Mouse (Mus musculus): ENCODE data around the gene Gng12. TPM values are rescaled to one million over a fixed set of nuclear protein-coding genes. Genes with fewer than 3 reads are reported as not detected.
"Not testable (repeated sequence)": the region's sequence is repeated elsewhere in the genome, so short reads cannot be mapped to it uniquely, and the experiment has no call there.

Gng12 gene
- polyA plus RNA-seq, 1 experiment from 2014 or later: 34.7 TPM

- DNase-seq: no peak
- Histone ChIP-seq H3K9me3 (ENCODE audit: control insufficient read depth, low read length) (no peaks in the 10 kb centered on the region), H3K4me1 (ENCODE audit: control insufficient read depth, insufficient read depth, low read length) (0 out of 2 replicates have a peak, but pooled peaks cover 5% of the 10 kb centered on the region), H3K9ac (replicated peaks; ENCODE audit: low read length) (no peak overlapping the region), H3K4me3 (replicated peaks; ENCODE audit: low read depth, low read length) (no peak overlapping the region), H3K36me3 (ENCODE audit: control insufficient read depth, insufficient read depth, low read length) (no peaks in the 10 kb centered on the region), H3K27ac (replicated peaks; ENCODE audit: low read depth, low read length) (no peak overlapping the region), H3K4me2 (ENCODE audit: low read length) (no peak overlapping the region), H3K27me3 (ENCODE audit: control insufficient read depth, insufficient read depth, low read length) (peaks cover 9% of the 10 kb centered on the region; the same call in 1 of the 2 replicates)
- WGBS: 78% methylated on average over 3 of the region's 3 CpGs
- ATAC-seq (ENCODE audit: low FRiP score, low TSS enrichment): no peak
Observed at GRCm38 (mm10) chr6:67026661-67027060, 130.5 kb downstream of the Gng12 start.

DNA sequence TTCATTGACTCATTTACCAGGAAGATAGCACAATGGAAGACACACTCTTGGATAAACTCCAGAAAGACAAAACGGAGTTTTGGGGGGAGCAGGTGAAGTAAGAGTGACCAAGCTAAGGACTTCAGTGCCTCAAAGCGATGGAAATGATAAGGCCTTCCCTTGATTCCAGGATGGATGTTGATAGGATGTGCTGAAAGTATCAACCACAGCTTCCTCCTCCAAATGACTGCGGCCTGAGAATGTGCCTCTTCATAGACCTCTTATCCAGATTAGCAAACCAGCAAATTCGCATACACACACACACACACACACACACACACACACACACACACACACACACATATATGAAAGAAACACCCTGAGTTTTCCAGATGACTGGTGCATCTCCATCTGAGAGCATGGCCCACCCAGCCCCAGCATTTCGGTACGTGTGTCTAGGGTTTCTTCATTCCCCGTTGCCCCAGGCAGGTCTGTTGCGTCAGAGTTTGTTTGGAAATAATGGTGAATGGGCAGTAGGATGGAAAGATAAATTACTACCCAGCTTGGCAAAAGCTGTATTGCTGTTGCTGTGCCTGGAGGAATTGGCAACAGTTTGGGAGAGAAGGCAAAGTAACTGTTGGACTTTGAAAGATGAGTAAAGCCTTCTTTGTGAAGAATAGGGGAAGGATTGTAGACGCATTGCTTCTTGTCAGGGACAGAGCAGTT is 131.4 kb downstream of the Gng12 start:
- H3K9me3 ChIP-seq (ENCODE audit: control insufficient read depth, low read length): no peaks in the 10 kb centered on the region
- no peak for DNase-seq

DNA sequence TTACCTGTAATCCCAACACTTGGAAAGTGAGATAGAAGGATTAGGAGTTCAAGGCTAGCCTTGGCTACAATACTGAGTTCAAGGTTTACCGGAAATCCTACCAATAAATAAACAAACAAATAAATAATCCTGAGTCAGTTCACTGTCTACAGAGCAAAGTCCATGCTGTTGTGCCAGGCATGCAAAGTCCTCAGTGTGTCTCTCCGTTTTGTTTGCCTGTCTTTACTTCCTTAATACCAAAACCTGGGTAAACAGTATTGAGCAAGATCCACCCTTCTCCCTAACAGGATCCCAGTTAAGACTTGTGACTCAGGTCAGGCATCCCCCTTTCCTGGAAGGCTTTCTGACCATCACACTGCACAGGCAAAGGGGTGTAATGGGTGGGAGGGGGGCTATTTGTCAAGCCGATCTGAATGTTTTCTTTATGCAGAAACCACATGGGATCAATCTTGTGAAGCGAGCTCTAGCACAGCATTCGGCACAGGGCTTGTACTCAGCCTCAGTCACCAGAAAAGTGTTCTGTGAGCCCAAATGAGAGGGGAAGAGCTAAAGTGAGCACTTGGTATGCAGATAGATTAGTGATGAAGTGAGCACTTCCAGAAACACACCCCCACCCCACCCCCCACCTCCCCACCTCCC is 133.2 kb downstream of the Gng12 start:
- ATAC-seq (ENCODE audit: low FRiP score, low TSS enrichment) (peak; percentile 48; the same call in 1 of the 2 replicates), DNase-seq (no peak)
- Histone ChIP-seq H3K27ac (replicated peaks; ENCODE audit: low read depth, low read length) (no peak overlapping the region), H3K4me2 (ENCODE audit: low read length) (no peak overlapping the region), H3K9me3 (ENCODE audit: control insufficient read depth, low read length) (no peaks in the 10 kb centered on the region), H3K4me3 (replicated peaks; ENCODE audit: low read depth, low read length) (no peak overlapping the region), H3K4me1 (ENCODE audit: control insufficient read depth, insufficient read depth, low read length) (peaks cover 8% of the 10 kb centered on the region; the same call in 1 of the 2 replicates), H3K36me3 (ENCODE audit: control insufficient read depth, insufficient read depth, low read length) (no peaks in the 10 kb centered on the region), H3K27me3 (ENCODE audit: control insufficient read depth, insufficient read depth, low read length) (peaks cover 9% of the 10 kb centered on the region; the same call in 1 of the 2 replicates), H3K9ac (replicated peaks; ENCODE audit: low read length) (no peak overlapping the region)
- WGBS: 27% methylated on average over 5 of the region's 5 CpGs

More for the DNA sequence above, 131.4 kb downstream of the Gng12 start:
- Histone ChIP-seq H3K27ac (replicated peaks; ENCODE audit: low read depth, low read length) (no peak overlapping the region), H3K4me3 (replicated peaks; ENCODE audit: low read depth, low read length) (no peak overlapping the region), H3K9ac (replicated peaks; ENCODE audit: low read length) (no peak overlapping the region), H3K4me1 (ENCODE audit: control insufficient read depth, insufficient read depth, low read length) (0 out of 2 replicates have a peak, but pooled peaks cover 5% of the 10 kb centered on the region), H3K27me3 (ENCODE audit: control insufficient read depth, insufficient read depth, low read length) (peaks cover 9% of the 10 kb centered on the region; the same call in 1 of the 2 replicates), H3K36me3 (ENCODE audit: control insufficient read depth, insufficient read depth, low read length) (no peaks in the 10 kb centered on the region), H3K4me2 (ENCODE audit: low read length) (no peak overlapping the region)
- ATAC-seq (ENCODE audit: low FRiP score, low TSS enrichment): no peak
- WGBS: 93% methylated on average over 9 of the region's 9 CpGs

- no peak for DNase-seq
- Histone ChIP-seq H3K27me3 (ENCODE audit: control insufficient read depth, insufficient read depth, low read length) (peaks cover 9% of the 10 kb centered on the region; the same call in 1 of the 2 replicates), H3K4me1 (ENCODE audit: control insufficient read depth, insufficient read depth, low read length) (peaks cover 12% of the 10 kb centered on the region; the same call in 1 of the 2 replicates), H3K9ac (replicated peaks; ENCODE audit: low read length) (no peak overlapping the region), H3K9me3 (ENCODE audit: control insufficient read depth, low read length) (no peaks in the 10 kb centered on the region), H3K27ac (replicated peaks; ENCODE audit: low read depth, low read length) (no peak overlapping the region), H3K36me3 (ENCODE audit: control insufficient read depth, insufficient read depth, low read length) (no peaks in the 10 kb centered on the region), H3K4me3 (replicated peaks; ENCODE audit: low read depth, low read length) (no peak overlapping the region), H3K4me2 (ENCODE audit: low read length) (no peak overlapping the region)
- WGBS: 12% methylated on average over 3 of the region's 3 CpGs
- ATAC-seq (ENCODE audit: low FRiP score, low TSS enrichment): no peak
Observed at GRCm38 (mm10) chr6:67029987-67030386, 133.8 kb downstream of the Gng12 start.

GRCm38 (mm10) chr6:67030416-67030815 is 134.2 kb downstream of the Gng12 start:
- peaks cover 14% of the 10 kb centered on the region for H3K4me1 ChIP-seq (ENCODE audit: control insufficient read depth, insufficient read depth, low read length)
- peaks cover 9% of the 10 kb centered on the region; the same call in 1 of the 2 replicates for H3K27me3 ChIP-seq (ENCODE audit: control insufficient read depth, insufficient read depth, low read length)
- H3K36me3 ChIP-seq (ENCODE audit: control insufficient read depth, insufficient read depth, low read length): no peaks in the 10 kb centered on the region
- H3K9ac ChIP-seq (replicated peaks; ENCODE audit: low read length): no peak overlapping the region
- no peak overlapping the region for H3K4me3 ChIP-seq (replicated peaks; ENCODE audit: low read depth, low read length)
- ATAC-seq (ENCODE audit: low FRiP score, low TSS enrichment): no peak
- WGBS: 2% methylated on average over 2 of the region's 2 CpGs
- DNase-seq: peak; percentile 8
- H3K27ac ChIP-seq (replicated peaks; ENCODE audit: low read depth, low read length): no peak overlapping the region
- no peak overlapping the region for H3K4me2 ChIP-seq (ENCODE audit: low read length)
- H3K9me3 ChIP-seq (ENCODE audit: control insufficient read depth, low read length): no peaks in the 10 kb centered on the region

- no peak overlapping the region for H3K27ac ChIP-seq (replicated peaks; ENCODE audit: low read depth, low read length)
- no peaks in the 10 kb centered on the region for H3K9me3 ChIP-seq (ENCODE audit: control insufficient read depth, low read length)
- H3K9ac ChIP-seq (replicated peaks; ENCODE audit: low read length): no peak overlapping the region
- no peak overlapping the region for H3K4me2 ChIP-seq (ENCODE audit: low read length)
- DNase-seq (no peak), ATAC-seq (ENCODE audit: low FRiP score, low TSS enrichment) (no peak)
- H3K4me1 ChIP-seq (ENCODE audit: control insufficient read depth, insufficient read depth, low read length): peaks cover 19% of the 10 kb centered on the region
- H3K4me3 ChIP-seq (replicated peaks; ENCODE audit: low read depth, low read length): no peak overlapping the region
- 24% methylated on average over 5 of the region's 5 CpGs for WGBS
- peaks cover 9% of the 10 kb centered on the region; the same call in 1 of the 2 replicates for H3K27me3 ChIP-seq (ENCODE audit: control insufficient read depth, insufficient read depth, low read length)
- H3K36me3 ChIP-seq (ENCODE audit: control insufficient read depth, insufficient read depth, low read length): no peaks in the 10 kb centered on the region
Observed at GRCm38 (mm10) chr6:67030846-67031245, 134.6 kb downstream of the Gng12 start.

GRCm38 (mm10) chr6:67032551-67032950 is 136.4 kb downstream of the Gng12 start:
- not testable (repeated sequence) for H3K4me3 ChIP-seq (replicated peaks; ENCODE audit: low read depth, low read length); H3K36me3 ChIP-seq (ENCODE audit: control insufficient read depth, insufficient read depth, low read length); H3K9ac ChIP-seq (replicated peaks; ENCODE audit: low read length); ATAC-seq (ENCODE audit: low FRiP score, low TSS enrichment); H3K9me3 ChIP-seq (ENCODE audit: control insufficient read depth, low read length); H3K4me2 ChIP-seq (ENCODE audit: low read length); H3K27ac ChIP-seq (replicated peaks; ENCODE audit: low read depth, low read length); H3K27me3 ChIP-seq (ENCODE audit: control insufficient read depth, insufficient read depth, low read length); DNase-seq
- peaks cover 21% of the 10 kb centered on the region for H3K4me1 ChIP-seq (ENCODE audit: control insufficient read depth, insufficient read depth, low read length)

DNA sequence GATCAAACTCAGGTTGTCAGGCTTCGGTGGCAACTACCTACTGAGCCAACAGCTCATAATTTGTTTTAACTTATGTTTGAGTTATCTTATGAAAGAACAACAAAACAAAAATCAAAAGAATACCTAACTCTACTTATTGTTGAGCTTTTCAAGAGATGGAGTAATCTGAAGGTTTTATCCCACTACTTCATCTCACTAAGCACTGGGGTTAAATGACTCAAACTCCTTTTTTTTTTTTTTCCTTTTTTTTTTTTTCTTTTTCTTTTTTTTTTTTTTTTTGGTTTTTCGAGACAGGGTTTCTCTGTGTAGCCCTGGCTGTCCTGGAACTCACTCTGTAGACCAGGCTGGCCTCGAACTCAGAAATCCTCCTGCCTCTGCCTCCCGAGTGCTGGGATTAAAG is 136.8 kb downstream of the Gng12 start:
- not testable (repeated sequence) for H3K9ac ChIP-seq (replicated peaks; ENCODE audit: low read length); H3K4me2 ChIP-seq (ENCODE audit: low read length); ATAC-seq (ENCODE audit: low FRiP score, low TSS enrichment); H3K27me3 ChIP-seq (ENCODE audit: control insufficient read depth, insufficient read depth, low read length); H3K27ac ChIP-seq (replicated peaks; ENCODE audit: low read depth, low read length); H3K4me3 ChIP-seq (replicated peaks; ENCODE audit: low read depth, low read length); H3K36me3 ChIP-seq (ENCODE audit: control insufficient read depth, insufficient read depth, low read length); DNase-seq; H3K9me3 ChIP-seq (ENCODE audit: control insufficient read depth, low read length)
- 91% methylated on average over 3 of the region's 4 CpGs for WGBS
- peaks cover 21% of the 10 kb centered on the region for H3K4me1 ChIP-seq (ENCODE audit: control insufficient read depth, insufficient read depth, low read length)
